ENCODE assay signal across 13 mouse cellular contexts in genomic region chr9:102192724-102193685, GRCm38 (mm10).
DNase-seq lines count a peak whose midpoint lies in the region; ATAC-seq and TF ChIP-seq lines count a peak whose summit lies in the region.
"Had no signal": no experiment of that assay in that cellular context is flagged by ENCODE, and none has a peak within 500 bp of the region (broad histone marks: within the 10 kb centered on the region; RNA-seq: fewer than 3 reads in every experiment).

No protein-coding gene starts in this region.

- ATAC-seq in forebrain, postnatal 0 days: peak; percentile 75
- ATAC-seq: lung, postnatal 0 days had no signal

- TF ChIP-seq CTCF in forebrain, postnatal 0 days (IDR thresholded peaks at IDR 0.05; ENCODE audit: low read depth): no peak

- no peak overlapping the region for H3K4me2 ChIP-seq in forebrain, postnatal 0 days (ENCODE audit: low read depth)
- H3K4me2 ChIP-seq: kidney, embryonic 15.5 days; limb, embryonic 13.5 days; stomach, embryonic 15.5 days had no signal

- H3K36me3 ChIP-seq in forebrain, postnatal 0 days (ENCODE audit: insufficient read depth): no peaks in the 10 kb centered on the region
- peaks cover 8% of the 10 kb centered on the region; the same call in 1 of the 2 replicates for H3K36me3 ChIP-seq in midbrain, embryonic 10.5 days
- H3K36me3 ChIP-seq: kidney, embryonic 15.5 days; limb, embryonic 13.5 days; stomach, embryonic 15.5 days had no signal

- H3K27ac ChIP-seq in forebrain, postnatal 0 days (ENCODE audit: low read depth, low read length): no peak overlapping the region
- H3K27ac ChIP-seq in midbrain, embryonic 10.5 days (replicated peaks): peak overlapping the region; percentile 74
- H3K27ac ChIP-seq: kidney, embryonic 15.5 days; limb, embryonic 13.5 days; stomach, embryonic 15.5 days had no signal

- H3K4me1 ChIP-seq in forebrain, postnatal 0 days (ENCODE audit: insufficient read depth): peaks cover 12% of the 10 kb centered on the region; the same call in 1 of the 2 replicates
- peaks cover 31% of the 10 kb centered on the region for H3K4me1 ChIP-seq in midbrain, embryonic 10.5 days

- no peak overlapping the region for H3K9ac ChIP-seq in forebrain, postnatal 0 days
- H3K9ac ChIP-seq: kidney, embryonic 15.5 days; limb, embryonic 13.5 days; stomach, embryonic 15.5 days had no signal

- H3K4me3 ChIP-seq in forebrain, postnatal 0 days (ENCODE audit: low read depth, low read length): no peak overlapping the region
- no peak overlapping the region for H3K4me3 ChIP-seq in midbrain, embryonic 10.5 days
- H3K4me3 ChIP-seq: kidney, embryonic 15.5 days; limb, embryonic 13.5 days; stomach, embryonic 15.5 days had no signal

- DNase-seq in right cerebral cortex, postnatal 4 days: peak; percentile 18
- DNase-seq in right cerebral cortex, adult 2 months (ENCODE audit: low spot score in 2 of 2): no peak
- DNase-seq in forebrain, postnatal 0 days: no peak
- DNase-seq in midbrain, embryonic 10.5 days (ENCODE audit: low spot score): no peak
- DNase-seq in kidney, adult 18-20 months: no peak
- DNase-seq in urinary bladder, postnatal 36 days (ENCODE audit: low spot score in 2 of 2): no peak
- DNase-seq in kidney, postnatal 10 days: no peak
- DNase-seq in thymus, postnatal 36 days: no peak

- H3K9me3 ChIP-seq in forebrain, postnatal 0 days (ENCODE audit: low read length): no peaks in the 10 kb centered on the region
- H3K9me3 ChIP-seq in midbrain, embryonic 10.5 days (replicated peaks): no peaks in the 10 kb centered on the region
- H3K9me3 ChIP-seq: kidney, embryonic 15.5 days; limb, embryonic 13.5 days; stomach, embryonic 15.5 days had no signal

- no peaks in the 10 kb centered on the region; the same call in 1 of the 2 replicates for H3K27me3 ChIP-seq in forebrain, postnatal 0 days (ENCODE audit: insufficient read depth, low read length)
- peaks cover 79% of the 10 kb centered on the region for H3K27me3 ChIP-seq in midbrain, embryonic 10.5 days (ENCODE audit: low read depth, poor library complexity, severe bottlenecking)
- H3K27me3 ChIP-seq: CH12.LX; kidney, embryonic 15.5 days; limb, embryonic 13.5 days; stomach, embryonic 15.5 days had no signal

- 14% methylated on average over 13 of the region's 13 CpGs for WGBS in forebrain, postnatal 0 days
- WGBS in midbrain, embryonic 10.5 days: 56% methylated on average over 13 of the region's 13 CpGs
